Mouse (Mus musculus): ENCODE measurements around the gene Lingo1.

DNA sequence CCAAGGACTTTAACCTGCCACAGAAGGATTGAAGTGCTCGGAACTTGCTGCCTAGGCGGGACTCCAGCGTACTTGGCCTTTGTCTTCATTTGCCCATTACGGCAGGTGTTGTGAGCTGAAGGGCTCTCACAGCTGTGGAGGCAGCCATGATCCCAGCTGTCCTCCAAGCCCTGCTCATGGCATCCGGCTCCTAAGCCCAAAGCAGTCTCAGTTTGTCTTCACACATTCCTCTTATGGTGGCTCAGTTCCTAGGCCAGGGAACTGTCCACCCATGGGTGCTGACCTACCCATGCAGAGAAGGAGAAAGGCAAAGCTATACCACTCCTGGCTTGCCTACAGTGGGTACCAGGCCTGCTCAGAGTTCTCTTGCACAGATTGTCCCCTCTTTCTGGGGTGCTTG lies 132.1 kb downstream of the Lingo1 start:
- TF ChIP-seq POLR2A (IDR thresholded peaks at IDR 0.05; ENCODE audit: low read depth, low read length) (no peak), CTCF (IDR thresholded peaks at IDR 0.05; ENCODE audit: extremely low read depth, insufficient read depth, insufficient read length, insufficient replicate concordance) (no peak)

Data from spleen, adult 2 months (tissue).